Mouse (Mus musculus) retina, adult 2 months (tissue): ENCODE results near the gene Med4.
"Not testable (repeated sequence)": the region's sequence is repeated elsewhere in the genome, so short reads cannot be mapped to it uniquely, and the experiment has no call there.

ENCODE experiments used
- DNase-seq: peaks from one replicate; pipeline ENCODE4 v3.0.0-alpha.2; 2012; ENCODE audit warnings: low read depth, low spot score

Gene Med4

DNA sequence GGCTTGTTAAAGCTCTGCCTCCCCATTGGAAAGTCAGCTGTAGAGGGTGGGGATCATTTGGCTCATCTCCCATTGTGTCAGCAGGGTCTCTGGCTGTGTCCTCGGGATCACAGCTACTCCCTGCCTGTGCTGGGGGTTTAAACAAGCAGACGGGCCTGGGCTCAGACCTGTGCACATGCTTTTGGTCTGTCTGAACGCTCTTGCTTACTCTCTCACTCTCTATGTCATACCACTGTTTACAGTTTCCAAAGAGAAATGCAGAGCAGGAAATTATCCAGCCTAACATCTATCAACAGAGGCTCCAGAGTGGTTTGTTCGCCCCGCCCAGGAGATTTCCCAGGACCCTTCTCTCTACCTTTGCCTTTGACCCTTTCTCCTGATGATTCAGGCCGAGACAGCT is 8.1 kb upstream of the Med4 start:
- no peak for DNase-seq

DNA sequence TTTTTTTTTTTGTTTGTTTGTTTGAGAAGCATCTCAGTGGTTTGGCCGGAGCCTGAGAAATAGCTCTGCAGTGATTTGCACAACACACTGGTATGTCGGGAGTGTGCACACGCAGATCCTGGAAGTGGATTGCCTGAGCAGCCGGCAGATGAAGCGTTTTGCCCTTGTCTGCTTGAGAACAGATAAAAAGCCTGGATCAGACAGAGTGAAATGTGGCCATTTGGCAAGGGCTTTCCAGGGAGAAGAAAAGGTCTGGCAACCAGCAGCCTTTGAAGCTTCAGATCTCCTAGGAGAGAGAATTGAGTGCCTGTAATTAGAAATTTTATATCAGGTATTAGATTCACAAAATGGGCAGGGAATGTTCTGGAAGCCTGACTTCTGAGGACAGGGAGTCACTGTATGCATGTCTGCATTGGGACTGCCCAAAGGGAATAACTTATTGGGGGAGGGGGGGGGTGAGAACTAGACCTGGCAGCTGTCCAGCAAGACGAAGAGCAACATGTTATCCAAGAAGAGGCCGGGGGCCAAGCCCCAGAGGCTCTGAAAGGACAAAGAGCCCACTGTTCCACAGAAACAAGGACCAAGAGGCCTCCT is 7.1 kb upstream of the Med4 start:
- no peak for DNase-seq

DNA sequence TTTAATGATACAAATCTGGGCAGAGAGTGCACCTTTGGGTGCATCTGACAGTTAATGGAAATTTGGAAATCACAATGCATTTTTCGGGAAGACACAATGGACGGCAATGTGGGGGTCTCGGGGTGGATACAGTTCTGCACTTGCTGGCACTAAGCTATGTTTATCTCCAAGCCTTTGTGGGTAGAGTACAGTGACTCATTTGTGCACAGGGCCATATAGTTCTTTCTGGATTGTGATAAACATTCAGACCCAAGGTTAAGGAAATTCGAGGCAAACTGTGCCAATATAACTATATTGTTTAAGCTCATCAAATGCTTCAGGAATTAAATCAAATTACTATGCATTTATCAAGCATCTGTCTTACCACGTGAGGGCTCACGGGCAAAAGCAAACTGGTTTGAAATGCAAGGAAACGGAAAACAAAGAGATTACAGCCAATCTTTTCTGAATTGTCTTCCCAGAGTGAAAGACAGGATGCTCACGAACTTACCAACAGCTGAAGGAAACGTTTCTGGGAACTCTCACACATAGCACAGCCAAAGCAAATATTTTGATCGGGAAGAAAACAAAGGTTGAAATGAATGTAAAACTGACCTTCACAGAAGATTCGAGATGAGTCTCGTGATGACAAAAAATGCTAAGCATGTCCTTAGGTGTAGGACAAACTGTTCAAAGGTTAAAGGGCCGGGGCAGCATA is 6.4 kb upstream of the Med4 start:
- no peak for DNase-seq

- DNase-seq = no peak
Observed at GRCm38 (mm10) chr14:73506283-73506682, 3.5 kb upstream of the Med4 start.

DNA sequence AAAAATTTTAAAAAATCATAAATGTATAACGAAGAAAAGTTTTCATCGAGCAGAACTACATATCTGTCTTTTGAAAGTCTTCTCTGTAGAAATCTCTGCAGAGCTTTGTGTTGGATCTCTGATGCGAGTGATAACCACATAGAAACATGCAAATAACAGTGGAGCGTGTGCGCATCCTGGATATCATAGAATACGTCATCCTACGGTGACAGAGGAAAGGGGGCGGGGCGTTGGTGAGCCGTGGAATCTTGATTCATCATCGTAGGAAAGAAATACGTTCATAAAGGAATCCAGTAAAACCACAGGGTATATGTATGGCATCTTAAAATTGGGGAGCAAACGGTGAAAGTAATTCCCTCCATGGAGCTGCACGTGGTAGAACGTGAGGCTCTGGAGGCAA is 2.6 kb upstream of the Med4 start:
- DNase-seq = no peak

DNA sequence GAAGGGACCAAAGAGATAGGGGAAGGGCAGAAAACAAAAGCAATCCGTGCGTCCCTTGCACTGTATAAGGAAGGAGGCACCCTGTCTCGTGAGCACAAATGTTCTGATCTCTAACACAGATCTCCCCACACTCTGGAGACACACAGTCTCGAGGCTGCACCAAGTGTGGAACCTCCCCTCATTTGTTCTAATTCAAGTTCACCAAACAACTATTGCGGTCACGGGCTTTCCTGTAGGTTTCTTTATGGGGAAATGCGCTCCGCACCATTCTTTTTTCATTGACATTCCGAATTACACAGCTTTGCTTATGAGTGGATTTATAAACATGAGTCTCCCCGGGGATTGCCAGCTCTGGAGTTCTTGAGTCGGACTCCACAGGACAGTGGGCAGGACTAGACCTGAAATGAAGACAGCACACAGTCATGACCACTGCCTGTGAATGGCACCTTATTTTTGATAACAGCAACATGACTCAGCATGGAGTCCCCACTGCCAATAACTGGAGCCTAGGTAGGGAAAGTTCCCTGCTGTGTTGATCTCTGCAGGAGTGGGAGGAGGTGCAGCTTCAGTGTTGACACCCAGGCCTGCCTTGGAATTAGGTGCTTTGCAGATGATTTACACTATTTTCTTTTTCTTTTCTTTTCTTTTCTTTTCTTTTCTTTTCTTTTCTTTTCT is 2.0 kb upstream of the Med4 start:
- DNase-seq = no peak

DNA sequence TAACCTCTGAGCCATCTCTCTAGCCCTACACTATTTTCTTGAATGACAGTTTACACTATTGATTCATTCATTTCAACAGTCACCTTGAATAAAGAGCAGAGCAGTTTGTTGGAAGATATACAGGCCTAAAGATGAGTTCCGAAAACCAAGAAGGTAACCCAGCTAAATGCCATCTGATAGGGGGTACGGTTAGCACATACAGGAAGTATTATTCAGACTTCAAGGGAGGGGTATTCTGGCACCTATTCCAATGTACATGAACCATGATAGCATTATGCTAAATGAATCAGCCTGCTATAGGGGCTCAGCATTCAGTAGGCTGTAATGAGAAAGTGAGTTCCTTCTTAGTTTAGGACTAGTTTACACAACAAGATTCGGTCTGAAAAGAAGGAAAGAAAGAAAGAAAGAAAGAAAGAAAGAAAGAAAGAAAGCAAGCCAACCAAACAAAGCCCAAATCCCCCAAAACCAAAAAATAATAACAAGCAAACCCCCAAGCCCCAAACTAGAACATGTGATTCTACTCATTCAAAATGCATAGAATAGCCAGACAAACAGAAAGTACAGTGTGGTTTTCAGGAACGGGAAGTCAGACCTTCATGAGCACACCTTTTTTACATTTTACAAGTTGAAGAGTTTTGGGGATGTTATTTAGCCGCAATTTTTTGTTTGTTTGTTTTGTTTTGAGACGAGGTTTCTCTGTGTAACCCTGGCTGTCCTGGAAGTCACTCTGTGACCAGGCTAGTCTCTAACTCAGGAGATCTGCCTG is 1.0 kb upstream of the Med4 start:
- no peak for DNase-seq

DNA sequence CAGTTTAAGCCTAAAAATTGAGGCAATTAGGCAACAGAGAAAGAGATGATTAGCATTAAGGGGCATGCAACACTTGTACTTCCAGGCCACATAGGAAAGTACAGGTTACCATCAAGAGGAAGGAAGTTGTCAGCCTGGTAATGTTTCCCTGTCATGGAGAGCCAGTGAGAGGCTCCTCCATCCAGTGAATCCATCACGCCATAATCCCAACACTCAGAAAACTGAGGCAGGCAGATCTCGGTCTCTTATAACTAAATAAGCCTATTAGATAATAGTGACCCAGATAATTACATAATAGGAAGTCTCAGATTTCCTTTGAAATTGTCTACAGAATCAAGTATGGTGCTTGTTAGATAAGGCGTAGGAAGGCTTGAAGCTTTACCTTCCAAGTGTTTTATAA is 14.3 kb downstream of the Med4 start:
- no peak for DNase-seq

GRCm38 (mm10) chr14:73524766-73525448 is 15.1 kb downstream of the Med4 start, which contains the start of gene Sucla2:
Gene Sucla2, plus strand, starts transcription at chr14:73525319.
- DNase-seq = peak; percentile 95

DNA sequence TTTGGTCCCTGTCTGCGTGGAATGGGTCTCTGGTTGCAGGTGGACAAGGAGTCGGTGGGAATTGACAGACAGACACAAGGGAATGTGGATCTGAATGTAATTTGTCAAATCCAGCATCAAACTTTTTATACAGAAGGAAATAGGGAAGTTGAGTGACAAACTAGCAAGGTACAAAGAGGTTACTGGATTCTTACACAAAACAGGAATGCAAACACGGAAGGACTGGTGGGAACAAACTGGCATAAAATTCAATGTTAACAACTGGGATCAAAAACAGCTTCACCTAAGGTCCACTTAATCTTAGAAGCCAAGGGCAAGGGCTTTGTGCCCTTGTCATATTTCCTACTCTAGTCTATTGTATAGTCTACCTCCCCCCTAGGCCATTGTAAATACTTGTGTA is 18.8 kb downstream of the Med4 start:
- DNase-seq = not testable (repeated sequence)

DNA sequence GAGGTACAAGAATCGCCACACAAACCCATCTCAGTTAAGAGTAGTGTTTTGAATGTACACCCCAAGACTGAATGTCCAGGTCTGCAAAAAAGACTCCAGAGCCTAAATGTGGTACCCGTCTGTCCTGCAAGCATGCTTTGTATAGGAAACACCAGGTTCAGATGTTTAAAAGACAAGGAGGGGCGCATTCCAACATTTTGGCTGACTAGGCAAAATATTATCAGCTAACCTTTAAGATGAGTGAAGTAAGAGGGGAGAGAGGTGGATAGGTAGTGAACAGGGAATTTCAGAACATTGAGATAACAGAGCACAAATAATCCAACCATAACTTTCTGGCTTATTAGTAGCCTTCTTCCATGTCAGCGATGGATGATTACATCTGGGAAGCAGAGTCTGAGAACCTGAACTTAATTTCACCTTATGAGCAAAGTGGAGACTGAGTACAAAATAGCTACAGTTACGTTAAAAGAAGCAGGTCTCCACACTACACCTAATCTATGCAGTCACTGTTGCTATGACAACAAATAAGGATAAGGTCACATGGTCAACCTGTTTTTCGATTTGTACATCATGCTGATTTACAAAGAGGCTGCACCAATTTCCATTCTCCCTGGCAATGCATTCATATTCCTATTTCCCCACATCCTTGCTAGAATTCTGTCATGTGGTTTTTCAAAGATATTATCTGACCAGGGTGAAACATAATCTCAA is 24.1 kb downstream of the Med4 start:
- DNase-seq = no peak

DNA sequence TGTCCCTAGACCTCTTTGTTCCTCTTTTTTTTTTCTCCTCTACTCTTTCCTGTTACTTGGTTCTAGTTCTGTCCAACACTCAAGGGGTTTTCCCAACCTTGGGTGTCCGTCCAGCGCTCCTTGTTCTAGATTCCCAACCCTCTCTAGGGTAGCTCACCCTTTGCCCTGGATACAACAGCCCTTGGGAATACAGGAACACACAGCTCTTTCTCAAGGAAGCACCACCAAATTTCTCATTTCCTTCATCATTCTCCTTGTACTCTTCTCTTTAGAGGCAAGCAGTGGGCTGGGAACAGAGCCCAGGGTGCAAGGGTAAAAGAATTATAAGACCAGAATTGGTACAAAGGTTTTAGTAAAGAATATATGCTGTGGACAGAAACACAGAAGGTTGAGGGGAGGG is 25.8 kb downstream of the Med4 start:
- DNase-seq = no peak

DNA sequence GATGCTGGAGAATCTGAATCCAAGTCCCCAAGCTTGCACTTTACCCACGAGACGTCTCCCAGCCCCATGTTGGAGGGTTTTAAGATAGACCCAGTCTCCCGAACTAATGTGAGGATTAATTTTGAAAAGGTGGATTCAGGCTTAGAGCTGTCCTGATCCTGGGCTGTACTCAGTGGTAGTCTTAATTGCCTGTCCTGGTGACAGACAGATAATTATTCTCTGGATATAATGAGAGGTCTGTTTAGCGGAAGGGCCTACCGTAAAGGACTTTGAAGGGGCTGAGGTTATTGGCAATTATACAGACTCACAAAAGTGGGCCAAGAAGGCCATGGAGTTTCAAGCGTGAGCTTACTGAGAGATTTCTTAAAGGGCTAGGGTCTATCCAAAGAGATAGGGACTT is 34.0 kb downstream of the Med4 start:
- DNase-seq = no peak

- DNase-seq = no peak
Observed at GRCm38 (mm10) chr14:73547034-73547433, 37.2 kb downstream of the Med4 start.

DNA sequence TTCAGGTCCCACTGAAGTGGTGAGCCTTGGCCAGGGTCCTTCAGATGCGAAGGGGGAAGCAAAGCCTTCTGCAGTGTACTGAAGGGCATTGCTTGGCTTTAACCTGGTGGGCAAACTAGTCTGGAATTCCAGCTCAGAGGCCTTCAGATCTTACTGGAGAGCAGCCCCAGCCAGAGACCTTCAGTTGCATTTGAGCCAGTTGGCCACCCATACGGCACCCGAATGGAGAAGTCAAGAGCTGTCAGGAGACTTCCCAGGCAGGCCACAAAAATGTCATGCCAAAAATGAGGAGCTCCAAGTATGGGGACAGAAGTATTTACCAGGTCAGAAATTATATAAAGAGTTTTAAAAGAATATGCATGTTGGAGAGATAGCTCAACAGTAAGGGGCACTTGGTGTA is 38.2 kb downstream of the Med4 start, which contains the start of gene Nudt15:
Gene Nudt15, minus strand, starts transcription at position 192 of the 400 bp plus-strand sequence.
- DNase-seq = no peak

DNA sequence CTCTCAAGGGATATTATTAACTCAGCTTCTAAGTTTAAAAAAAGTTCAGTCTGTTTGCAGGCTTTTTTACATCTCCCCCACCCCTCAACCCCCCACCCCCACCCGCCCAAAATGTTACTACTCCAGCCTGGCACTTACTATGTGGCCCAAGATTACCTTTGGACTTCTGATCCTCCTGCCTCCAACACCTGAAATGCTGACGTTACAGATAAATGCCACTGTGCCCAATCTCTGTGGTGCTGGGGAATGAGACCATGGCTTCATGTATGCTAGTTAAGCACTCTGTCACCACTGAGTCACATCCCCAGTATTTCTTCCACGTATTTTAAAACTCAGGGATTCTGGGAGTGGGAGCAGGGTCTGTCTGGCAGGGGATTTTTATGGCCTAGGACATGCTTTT is 40.5 kb downstream of the Med4 start:
- DNase-seq = no peak

DNA sequence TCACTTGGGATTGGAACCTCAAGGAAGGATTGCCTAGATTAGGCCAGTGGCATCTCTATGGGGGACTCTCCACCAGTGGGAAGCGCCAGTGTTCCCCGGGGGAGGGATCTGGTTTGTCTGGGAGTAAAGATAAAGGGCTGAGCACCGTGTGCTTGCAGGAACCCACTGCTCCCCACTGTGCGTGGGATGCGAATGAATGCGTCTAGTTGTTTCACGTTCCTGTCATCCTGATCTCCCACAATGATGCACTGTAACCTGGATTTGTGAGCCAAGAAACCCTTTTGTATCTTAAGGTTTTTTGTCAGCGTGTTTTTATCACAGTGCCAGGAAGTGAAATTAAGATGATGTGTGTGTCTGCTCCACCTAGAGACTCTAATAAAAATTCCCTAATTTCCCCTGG is 40.9 kb downstream of the Med4 start:
- no peak for DNase-seq

DNA sequence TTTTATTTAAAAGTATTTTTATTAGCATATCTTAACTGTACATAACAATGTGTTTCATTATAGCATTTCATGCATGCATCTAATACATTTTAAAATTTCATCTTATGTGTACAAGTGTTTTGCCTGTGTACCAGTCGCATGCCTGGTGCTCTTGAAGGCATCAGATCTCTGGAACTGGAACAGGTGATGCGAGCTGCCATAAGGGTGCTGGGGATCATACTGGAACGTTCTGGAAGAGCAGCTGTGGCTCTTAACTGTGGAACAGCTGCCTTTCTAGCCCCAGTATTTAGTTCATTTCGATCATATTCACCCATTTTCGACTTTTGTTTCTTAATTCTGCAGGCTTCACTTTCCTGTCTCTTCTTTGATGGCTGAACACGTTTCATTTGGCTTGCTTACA is 41.3 kb downstream of the Med4 start:
- no peak for DNase-seq

DNA sequence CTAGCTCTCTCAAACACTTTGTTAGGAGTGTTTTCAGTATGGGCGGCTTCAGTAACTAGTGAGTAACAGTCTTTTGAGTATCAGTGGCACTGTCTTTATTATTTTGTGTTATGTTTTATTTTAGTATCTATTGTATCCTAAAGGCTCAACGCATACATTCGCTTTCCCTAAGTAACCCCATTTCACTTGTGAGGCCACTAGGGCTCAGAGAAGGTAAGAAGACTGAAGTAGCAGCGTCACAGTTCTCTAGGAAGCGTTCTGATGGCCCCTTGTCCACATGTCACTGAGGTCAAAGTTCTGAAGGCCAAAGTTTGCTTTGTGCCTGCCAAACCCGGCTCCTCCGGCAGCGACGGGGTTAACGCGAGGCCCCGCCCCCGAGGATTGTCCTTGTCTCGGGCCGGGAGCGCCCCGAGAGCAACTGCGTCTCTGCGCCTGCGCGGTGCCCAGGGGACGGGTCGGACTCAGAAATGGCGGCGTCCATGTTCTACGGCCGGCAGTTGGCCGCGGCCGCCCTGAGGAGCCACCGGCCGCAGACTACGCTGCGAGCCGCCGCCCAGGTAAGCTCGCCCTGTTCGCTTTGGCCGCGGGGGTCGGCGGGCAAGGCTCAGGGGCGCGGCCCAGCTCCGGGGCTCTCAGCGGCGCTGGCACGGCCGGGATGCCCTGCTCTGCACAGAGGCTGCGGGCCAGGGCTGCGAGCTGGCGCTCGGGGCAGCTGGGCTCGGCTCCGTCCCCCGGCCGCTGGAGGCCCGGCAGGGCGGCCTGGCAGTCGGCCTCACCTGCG is 42.7 kb downstream of the Med4 start:
- DNase-seq = peak; percentile 84

DNA sequence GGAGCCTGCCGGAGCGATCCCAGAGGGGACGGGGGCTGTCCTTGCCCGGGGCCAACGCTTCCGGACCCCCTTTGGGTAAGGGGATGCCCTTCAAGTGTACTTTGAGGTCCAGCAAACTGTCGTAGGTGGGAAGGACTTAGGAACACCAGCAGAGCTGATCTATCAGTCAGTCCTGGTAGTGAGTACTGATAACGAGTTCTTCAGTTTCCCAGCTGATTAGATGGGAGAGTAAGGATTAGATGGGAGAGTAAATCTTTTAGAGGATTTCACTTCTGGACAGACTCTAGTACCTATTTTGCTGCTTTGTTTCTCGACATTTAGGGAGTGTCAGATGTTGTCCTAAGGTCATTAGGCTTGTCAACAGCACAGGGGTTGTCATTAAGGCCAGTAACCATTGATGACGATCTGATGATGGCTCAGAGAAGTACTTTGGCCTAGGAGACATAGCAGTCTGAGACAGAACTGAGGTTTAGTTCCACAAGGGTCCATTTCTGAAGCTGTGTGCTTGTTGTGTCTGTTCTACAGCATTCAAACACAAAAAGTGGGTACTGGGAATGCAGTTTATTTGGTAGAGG is 43.4 kb downstream of the Med4 start:
- DNase-seq = no peak
